Mouse (Mus musculus): ENCODE results near the gene Sgms1. TPM values are rescaled to one million over a fixed set of nuclear protein-coding genes. Genes with fewer than 3 reads are reported as not detected.
A peak's percentile ranks its signal among the peaks of the same experiment; 100 is the strongest.
"Not testable (repeated sequence)": the region's sequence is repeated elsewhere in the genome, so short reads cannot be mapped to it uniquely, and the experiment has no call there.

The Sgms1 gene
- polyA plus RNA-seq, 1 experiment = 14.6 TPM

DNA sequence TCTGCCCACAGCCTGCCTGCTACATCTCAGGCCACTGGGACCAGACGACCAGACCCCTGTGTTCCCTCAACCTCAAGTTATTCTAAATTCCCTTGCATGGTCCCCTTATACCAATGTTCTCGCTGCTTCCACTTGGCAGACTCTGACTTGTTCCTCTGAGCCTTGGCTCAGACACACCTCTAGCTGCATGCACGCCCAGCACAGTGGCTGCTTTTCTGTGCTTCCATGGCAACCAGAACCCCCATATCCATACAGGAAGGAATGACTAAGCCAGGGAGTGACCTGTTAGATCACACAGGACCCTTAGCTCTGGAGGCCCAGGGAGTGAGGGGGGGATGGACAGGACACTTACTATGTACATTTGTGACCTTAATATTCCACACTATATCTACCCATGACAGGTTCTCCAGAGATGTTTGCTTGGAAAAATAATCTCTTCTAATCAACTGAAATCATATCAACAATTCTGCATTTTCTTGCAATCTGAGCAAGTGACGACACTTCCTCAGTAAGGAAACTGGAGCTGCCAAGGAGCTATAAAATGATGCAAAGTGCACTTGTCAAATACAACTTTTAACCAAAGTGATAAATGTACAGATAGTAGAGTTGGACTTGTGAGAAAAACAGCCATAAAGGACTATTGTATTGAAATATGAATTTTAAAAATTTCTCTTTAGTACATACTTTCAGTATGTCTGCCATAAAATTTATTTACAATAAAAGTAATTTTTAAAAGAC, 252.5 kb downstream of the Sgms1 start:
- Histone ChIP-seq H3K4me1 (ENCODE audit: control insufficient read depth, insufficient read depth, insufficient read length, low read length) (peaks cover 27% of the 10 kb centered on the region), H3K4me3 (ENCODE audit: insufficient read depth, low read depth, low read length) (no peak overlapping the region), H3K27ac (replicated peaks; ENCODE audit: low read depth, low read length) (no peak overlapping the region)

DNA sequence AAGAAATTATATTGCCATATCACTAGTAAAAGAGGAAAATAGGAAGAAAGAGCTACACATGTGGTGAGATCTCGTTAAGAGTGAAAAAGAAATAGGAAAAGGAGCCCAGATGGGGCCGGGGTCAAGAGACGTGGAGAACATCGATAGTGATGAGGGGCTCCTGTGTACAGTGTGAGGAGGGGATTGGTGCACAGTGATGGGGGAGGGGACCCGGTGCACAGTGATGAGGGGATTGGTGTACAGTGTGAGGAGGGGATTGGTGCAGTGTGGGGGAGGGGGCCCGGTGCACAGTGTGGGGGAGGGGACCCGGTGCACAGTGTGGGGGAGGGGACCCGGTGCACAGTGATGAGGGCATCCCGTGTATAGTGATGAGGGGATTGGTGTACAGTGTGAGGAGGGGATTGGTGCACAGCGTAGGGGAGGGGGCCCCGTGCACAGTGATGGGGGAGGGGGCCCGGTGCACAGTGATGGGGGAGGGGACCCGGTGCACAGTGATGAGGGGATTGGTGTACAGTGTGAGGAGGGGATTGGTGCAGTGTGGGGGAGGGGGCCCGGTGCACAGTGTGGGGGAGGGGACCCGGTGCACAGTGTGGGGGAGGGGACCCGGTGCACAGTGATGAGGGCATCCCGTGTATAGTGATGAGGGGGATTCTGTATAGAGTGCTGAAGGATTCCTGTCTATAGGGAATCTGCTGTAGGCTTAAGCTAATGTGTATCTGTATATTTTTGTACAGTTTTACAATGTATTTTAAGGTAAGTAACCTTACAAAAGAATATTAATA, 257.6 kb downstream of the Sgms1 start:
- H3K27ac ChIP-seq (replicated peaks; ENCODE audit: low read depth, low read length); H3K4me3 ChIP-seq (ENCODE audit: insufficient read depth, low read depth, low read length); H3K4me1 ChIP-seq (ENCODE audit: control insufficient read depth, insufficient read depth, insufficient read length, low read length): not testable (repeated sequence)

DNA sequence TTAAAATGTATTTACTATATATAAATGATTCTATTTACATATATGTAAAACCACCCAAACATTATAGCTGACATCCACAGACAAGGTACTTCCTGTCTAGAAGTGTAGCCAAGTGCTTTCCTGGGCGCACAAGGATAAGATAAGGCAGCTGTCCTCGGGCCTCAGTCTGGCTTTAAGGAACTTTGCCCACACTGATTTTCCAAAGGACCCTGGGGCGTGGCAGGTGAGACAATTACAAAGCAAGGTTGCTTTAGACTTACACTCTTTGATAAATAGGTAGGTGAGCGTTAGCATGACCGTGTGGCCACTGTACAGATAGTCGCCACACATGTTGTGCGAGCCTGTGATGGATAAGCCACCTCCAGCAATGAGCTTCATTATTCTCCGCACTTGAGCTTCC, 260.2 kb downstream of the Sgms1 start:
- Histone ChIP-seq H3K4me1 (ENCODE audit: control insufficient read depth, insufficient read depth, insufficient read length, low read length) (peaks cover 5% of the 10 kb centered on the region; the same call in 1 of the 2 replicates), H3K27ac (replicated peaks; ENCODE audit: low read depth, low read length) (no peak overlapping the region), H3K4me3 (ENCODE audit: insufficient read depth, low read depth, low read length) (no peak overlapping the region)

DNA sequence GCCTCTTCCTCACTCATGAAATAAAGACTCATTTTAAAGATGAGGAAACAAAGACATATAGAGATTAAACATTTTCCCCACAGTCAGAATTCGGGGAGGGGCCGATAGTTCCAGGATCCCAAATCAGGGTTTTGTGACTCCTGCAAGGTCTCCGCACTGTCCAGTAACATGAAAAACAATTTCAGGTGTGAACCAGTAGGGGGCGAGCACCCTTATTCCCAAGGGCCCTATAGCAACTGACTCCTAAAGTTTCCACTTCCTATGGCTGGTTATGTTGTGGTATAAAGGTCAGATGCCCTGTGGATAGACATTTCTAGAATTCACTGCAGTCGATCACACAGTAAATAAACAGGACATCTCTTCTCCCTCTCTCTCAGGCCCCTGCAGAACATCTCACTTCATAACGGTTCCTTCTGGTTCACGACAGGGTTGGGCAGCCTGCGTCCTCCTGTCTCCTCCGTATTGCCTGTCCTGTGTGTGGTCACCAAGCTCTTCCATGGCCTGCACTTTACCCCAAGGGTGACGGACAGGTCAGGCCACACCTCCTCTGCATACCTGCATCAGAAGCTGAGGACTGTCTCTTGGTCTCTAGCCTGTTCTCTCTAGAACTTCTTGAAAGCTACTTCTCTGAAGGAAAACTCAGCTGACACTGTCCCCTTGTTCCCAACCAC, 262.2 kb downstream of the Sgms1 start:
- Histone ChIP-seq H3K4me1 (ENCODE audit: control insufficient read depth, insufficient read depth, insufficient read length, low read length) (peaks cover 5% of the 10 kb centered on the region; the same call in 1 of the 2 replicates), H3K27ac (replicated peaks; ENCODE audit: low read depth, low read length) (no peak overlapping the region), H3K4me3 (ENCODE audit: insufficient read depth, low read depth, low read length) (no peak overlapping the region)

DNA sequence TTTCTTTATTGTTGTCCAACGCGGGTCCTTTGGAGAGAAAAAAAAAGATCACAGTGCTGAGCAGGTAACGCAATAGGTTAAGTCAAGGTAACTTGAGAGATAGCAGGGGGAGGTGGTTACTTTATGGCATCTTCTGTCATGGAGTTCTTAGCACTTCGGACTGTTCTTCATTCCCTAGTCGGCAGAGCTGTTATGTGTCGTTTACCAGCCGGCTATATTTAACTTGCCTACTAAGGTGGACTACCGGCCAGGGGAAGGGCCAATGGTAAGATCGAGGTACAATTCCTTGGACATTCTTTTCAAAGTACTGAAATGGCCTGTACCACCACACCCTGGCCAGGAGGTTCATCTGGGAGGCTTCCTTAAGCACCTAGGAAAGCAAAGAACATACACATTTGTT, 265.4 kb downstream of the Sgms1 start:
- Histone ChIP-seq H3K27ac (replicated peaks; ENCODE audit: low read depth, low read length) (0 out of 2 replicates have a peak overlapping the region, but pooled peaks have one; percentile 16), H3K4me3 (ENCODE audit: insufficient read depth, low read depth, low read length) (no peak overlapping the region), H3K4me1 (ENCODE audit: control insufficient read depth, insufficient read depth, insufficient read length, low read length) (peaks cover 5% of the 10 kb centered on the region; the same call in 1 of the 2 replicates)

DNA sequence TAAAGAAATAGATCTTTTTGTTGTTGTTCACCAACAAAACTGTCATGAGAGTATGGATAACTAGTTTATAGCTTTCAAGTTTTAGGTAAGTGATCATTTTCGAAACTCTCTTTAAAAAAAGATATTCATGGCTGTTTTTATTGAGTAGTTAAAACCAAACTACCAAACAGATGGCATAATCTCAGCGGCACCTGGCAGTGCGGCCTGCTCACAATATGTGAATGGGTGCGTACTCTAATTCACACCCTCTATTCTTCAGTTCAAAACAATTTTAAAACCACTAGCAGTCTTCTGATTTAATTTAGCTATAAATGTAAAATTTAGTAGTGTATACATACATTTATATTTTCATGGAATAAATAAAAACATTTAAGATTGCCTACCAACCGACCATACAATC, 266.3 kb downstream of the Sgms1 start:
- Histone ChIP-seq H3K4me1 (ENCODE audit: control insufficient read depth, insufficient read depth, insufficient read length, low read length) (peaks cover 5% of the 10 kb centered on the region; the same call in 1 of the 2 replicates), H3K27ac (replicated peaks; ENCODE audit: low read depth, low read length) (no peak overlapping the region), H3K4me3 (ENCODE audit: insufficient read depth, low read depth, low read length) (no peak overlapping the region)

DNA sequence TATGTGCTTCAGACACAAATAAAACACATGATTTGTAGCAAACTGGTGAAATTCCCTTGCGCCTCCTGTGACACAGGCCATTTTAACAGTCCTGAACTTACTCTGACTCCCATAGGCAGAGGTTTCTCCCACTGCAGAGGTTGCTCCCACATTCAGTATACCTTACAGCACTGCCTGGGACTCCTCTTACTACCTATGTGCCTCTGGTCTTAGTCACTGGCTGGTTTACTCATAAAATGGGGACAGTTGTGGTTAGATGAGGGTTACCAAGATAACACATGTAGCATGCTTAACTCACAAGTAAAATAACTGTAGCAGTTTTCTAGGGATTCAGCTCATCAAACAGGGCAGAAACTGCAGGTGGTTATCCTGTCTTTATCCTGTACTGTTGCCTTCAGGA, 268.7 kb downstream of the Sgms1 start:
- H3K27ac ChIP-seq (replicated peaks; ENCODE audit: low read depth, low read length) = no peak overlapping the region

DNA sequence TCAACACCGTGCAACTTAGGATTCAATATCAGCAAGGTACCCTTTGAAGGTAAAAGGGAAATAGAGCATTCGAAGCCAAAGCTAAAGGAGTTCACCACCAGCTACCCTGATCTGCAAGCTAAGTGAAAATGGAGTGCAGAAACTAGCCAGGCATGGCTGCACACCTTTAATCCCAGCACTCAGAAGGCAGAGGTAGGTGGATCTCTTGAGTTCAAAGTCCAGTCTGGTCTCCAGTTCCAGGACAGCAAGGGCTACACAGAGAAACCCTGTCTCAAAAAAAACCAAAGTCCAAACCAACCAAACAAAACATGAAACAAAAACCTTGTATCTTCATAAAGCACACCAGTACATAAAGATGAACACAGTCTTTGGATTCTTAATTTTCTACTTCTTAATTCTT, 269.8 kb downstream of the Sgms1 start:
- Histone ChIP-seq H3K27ac (replicated peaks; ENCODE audit: low read depth, low read length) (no peak overlapping the region), H3K4me1 (ENCODE audit: control insufficient read depth, insufficient read depth, insufficient read length, low read length) (0 out of 2 replicates have a peak, but pooled peaks cover 2% of the 10 kb centered on the region), H3K4me3 (ENCODE audit: insufficient read depth, low read depth, low read length) (no peak overlapping the region)

More for the DNA sequence above, 268.7 kb downstream of the Sgms1 start:
- no peak overlapping the region for H3K4me3 ChIP-seq (ENCODE audit: insufficient read depth, low read depth, low read length)
- H3K4me1 ChIP-seq (ENCODE audit: control insufficient read depth, insufficient read depth, insufficient read length, low read length) = 0 out of 2 replicates have a peak, but pooled peaks cover 2% of the 10 kb centered on the region

DNA sequence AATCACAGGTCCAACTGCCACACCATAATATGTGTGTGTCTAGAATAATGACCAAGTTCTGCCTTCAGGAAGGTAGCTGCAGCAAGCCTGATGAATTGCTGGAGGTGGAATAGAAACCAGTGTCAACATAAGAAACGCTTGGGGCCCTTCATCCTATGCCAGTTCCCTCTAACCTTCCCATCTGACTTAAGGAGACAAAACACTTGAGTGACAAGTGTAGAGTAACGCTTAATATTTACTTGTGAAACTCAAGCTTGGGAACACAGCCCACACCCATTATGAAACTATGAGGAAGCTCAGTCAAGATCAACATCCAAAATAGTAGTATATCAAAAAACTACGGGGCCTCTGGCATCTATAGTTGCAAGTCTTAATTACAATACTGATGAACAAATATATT, 271.0 kb downstream of the Sgms1 start:
- Histone ChIP-seq H3K27ac (replicated peaks; ENCODE audit: low read depth, low read length) (no peak overlapping the region), H3K4me3 (ENCODE audit: insufficient read depth, low read depth, low read length) (no peak overlapping the region), H3K4me1 (ENCODE audit: control insufficient read depth, insufficient read depth, insufficient read length, low read length) (0 out of 2 replicates have a peak, but pooled peaks cover 2% of the 10 kb centered on the region)

DNA sequence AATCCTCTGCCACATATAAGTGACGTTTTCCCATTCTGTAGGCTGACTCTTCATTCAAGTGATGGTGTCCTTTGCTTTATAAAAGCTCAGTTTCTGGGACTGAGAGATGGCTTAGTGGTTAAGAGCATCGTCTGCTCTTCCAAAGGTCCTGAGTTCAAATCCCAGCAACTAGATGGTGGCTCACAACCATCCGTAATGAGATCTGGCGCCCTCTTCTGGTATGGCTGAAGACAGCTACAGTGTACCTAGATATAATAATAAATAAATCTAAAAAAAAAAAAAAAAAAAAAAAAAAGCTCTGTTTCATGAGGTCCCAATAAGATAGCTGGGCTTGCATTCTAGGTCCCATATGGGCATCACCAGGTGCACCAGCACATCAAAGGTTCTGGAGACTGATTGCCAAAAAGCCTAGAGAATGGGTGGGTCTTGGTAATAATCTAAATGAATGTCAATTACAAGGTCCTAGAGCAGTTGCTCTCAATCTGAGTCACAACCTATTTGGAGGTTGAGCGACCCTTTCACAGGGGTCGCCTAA, 272.0 kb downstream of the Sgms1 start:
- 0 out of 2 replicates have a peak, but pooled peaks cover 2% of the 10 kb centered on the region for H3K4me1 ChIP-seq (ENCODE audit: control insufficient read depth, insufficient read depth, insufficient read length, low read length)
- H3K4me3 ChIP-seq (ENCODE audit: insufficient read depth, low read depth, low read length) = no peak overlapping the region

DNA sequence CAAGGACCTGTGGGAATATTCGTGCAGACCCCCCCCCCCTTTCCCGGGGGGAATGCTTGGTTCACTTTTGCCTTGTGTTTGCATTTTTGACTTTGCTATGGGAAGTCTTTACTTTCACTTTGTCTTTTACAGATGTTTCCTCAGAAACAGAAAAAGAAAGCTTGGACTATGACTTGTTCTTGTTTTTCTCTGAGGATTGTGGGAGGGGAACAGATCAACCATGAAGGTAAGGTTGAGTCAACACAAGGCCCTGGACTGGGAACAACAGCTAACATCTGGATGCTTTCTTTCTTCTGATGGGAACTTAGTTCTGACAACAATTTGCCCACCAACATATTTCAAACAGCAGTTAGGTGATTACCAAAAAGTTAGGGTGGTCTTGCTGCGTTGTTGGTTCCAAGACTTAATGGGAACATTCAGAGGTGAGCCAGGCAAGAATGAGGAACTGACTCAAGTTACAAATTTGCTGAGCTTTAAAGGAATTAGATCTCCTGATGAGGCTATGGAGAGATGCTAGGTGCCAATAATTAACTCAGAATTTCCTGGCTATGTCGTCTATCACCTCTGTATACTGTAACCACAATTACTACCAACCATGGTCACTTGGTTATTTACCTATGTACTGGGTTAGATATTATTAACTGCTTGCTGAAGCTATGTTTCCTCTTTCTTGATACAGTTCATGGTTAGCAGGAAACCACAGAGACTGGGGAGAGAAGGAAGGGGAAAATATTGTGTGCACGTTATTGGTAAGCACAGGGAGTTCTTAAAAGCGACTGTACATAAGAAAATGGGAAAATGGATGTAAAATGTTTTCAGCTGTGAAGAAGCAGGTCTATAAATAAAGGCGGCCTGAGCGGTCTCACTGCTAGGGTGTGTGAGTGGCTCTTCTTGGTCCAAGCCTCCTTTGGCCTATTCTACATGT, 277.4 kb downstream of the Sgms1 start:
- Histone ChIP-seq H3K4me3 (ENCODE audit: insufficient read depth, low read depth, low read length) (0 out of 2 replicates have a peak overlapping the region, but pooled peaks have one; percentile 15), H3K27ac (replicated peaks; ENCODE audit: low read depth, low read length) (peak overlapping the region; percentile 54), H3K4me1 (ENCODE audit: control insufficient read depth, insufficient read depth, insufficient read length, low read length) (peaks cover 10% of the 10 kb centered on the region)

More for the DNA sequence above, 272.0 kb downstream of the Sgms1 start:
- no peak overlapping the region for H3K27ac ChIP-seq (replicated peaks; ENCODE audit: low read depth, low read length)

DNA sequence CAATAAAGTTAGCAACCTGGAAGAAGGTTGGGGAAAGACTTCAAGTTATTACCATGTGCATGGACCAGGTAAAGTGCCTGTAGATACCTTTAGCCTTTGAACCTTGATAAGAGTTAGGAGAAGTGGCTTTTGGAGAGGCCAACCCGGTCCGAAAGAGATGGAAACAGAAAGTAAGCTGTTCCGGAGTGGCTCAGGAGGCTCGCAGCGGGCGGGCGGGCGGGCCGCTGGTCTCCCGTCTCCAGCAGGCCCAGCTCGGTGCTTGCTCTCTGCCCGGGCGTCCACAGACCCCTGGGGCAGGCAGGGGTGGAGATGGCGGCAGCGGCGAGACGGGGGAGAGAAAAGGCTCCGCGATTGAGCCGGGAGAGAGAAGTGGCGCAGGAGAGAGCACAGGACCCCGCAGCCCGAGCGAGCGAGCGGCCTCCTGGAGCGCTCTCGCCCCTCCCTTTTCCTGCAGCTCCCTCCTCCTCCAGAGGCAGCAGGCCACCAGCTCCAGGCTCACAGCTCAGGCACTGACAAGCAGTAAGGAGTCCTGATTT, 281.7 kb downstream of the Sgms1 start, which contains the start of gene Asah2:
Asah2 (minus strand) TSS at position 441 of the 536 bp plus-strand sequence.
- H3K4me1 ChIP-seq (ENCODE audit: control insufficient read depth, insufficient read depth, insufficient read length, low read length) = peaks cover 16% of the 10 kb centered on the region
- peak within 1 kb of the TSS; percentile 99 for H3K27ac ChIP-seq (replicated peaks; ENCODE audit: low read depth, low read length)
- peak within 1 kb of the TSS; percentile 99 for H3K4me3 ChIP-seq (ENCODE audit: insufficient read depth, low read depth, low read length)

DNA sequence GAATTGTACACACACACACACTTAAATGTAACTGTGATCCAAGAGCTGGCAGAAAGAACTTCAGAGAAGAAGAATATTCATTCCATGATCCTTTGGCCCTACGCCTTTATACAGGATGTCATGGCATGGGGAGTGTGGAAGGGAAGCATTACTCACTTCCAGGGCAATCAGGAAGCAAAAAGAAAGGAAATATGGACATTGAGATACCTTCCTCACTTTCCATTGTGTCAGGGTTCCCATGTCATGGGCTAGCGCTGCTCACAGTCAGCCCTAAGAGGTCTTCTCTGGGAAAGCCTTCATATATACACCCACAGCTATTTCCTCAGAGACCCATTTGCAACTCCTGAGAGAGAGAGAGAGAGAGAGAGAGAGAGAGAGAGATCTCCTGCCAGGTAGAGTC, 282.8 kb downstream of the Sgms1 start:
- Histone ChIP-seq H3K4me3 (ENCODE audit: insufficient read depth, low read depth, low read length) (peak overlapping the region; percentile 99), H3K4me1 (ENCODE audit: control insufficient read depth, insufficient read depth, insufficient read length, low read length) (peaks cover 12% of the 10 kb centered on the region), H3K27ac (replicated peaks; ENCODE audit: low read depth, low read length) (peak overlapping the region; percentile 99)

DNA sequence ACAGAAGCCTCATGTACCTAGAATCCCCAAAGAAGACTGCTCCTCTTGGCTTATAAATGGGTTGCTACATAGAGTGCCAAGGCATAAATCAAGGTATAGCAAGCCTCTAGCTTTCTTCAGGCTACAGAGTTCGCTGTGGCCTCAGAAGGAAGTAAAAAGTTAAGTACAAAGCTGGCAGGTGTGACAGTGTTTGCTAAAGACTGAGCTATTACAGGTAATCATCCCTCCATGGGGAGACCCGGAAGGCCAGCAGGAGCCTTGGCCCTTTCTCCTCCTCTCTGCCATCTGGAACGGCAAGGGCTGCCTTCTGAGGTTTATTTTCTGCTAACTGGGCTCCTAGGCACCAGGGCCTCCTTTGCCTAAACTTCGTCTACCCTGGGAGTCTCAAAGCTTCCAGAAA, 285.3 kb downstream of the Sgms1 start:
- Histone ChIP-seq H3K4me1 (ENCODE audit: control insufficient read depth, insufficient read depth, insufficient read length, low read length) (peaks cover 7% of the 10 kb centered on the region; the same call in 1 of the 2 replicates), H3K27ac (replicated peaks; ENCODE audit: low read depth, low read length) (0 out of 2 replicates have a peak overlapping the region, but pooled peaks have one; percentile 31)

More for the DNA sequence above, 285.3 kb downstream of the Sgms1 start:
- no peak overlapping the region for H3K4me3 ChIP-seq (ENCODE audit: insufficient read depth, low read depth, low read length)

All from brown adipose tissue, adult 24 weeks (tissue).